Mouse (Mus musculus): ENCODE data around the gene Alk.

DNA sequence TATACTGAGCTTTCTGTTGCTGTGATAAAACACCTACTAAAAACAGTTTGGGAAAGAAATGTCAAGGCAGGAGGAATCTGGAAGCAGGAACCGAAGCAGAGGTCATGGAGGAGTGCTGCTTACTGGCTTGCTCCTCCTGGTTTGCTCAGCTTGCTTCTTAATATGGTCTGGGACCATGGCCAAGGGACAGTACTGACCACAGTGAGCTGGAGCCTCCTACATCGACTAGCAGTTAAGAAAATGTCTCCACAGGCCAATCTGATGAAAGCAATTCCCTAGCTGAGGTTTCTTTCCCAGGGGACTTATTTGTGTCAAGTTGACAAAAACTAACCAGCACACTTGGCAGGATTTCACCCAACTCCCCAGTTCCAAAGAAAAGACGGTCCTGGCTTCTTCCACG, 187.0 kb downstream of the Alk start:
- no peak for TF ChIP-seq EP300 (IDR thresholded peaks at IDR 0.05; ENCODE audit: low read depth)
- no peak for TF ChIP-seq CTCF (IDR thresholded peaks at IDR 0.05; ENCODE audit: low read depth)

All from liver, postnatal 0 days (tissue).